Mouse (Mus musculus): Measurements from ENCODE around the gene Hs3st4. TPM values are rescaled to one million over a fixed set of nuclear protein-coding genes. Genes with fewer than 3 reads are reported as not detected.

Hs3st4 gene
- 12.4 and 18.0 TPM in 2 replicates for polyA plus RNA-seq (2015; fragmentation: Nextera tagmentation; extraction: Ambion mirVana)

DNA sequence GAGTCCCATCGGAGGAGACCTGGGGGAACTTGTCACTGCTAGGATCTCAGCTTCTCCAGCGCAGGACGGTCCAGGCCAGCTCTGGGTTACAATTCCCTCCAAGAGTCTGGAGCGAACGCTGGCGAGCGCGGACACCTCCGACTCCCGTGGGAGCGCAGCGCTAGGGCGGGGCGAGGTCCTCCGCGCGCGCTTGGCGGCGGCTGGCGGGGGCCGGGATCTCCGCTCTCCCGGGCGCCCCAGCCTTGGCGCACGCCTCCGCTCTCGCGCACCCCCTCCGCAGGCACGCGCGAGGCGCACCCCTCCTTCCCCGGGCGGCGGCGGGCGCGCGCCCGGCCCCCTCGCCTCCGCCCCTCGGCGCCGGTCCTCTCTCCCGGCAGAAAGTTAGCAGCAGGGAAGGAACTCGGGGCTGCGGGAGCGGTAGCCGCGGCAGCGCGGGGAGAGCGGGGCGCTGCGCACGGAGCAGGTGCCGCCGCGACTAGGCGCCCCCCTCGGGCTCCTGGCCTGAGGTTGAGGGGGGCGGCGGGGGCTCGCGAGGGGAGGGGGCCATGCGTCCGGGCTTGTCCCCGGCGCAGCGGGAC is at the start of gene Hs3st4:
TSS of gene Hs3st4 (plus strand) at position 409 of the 578 bp plus-strand sequence.
- H3K4me2 ChIP-seq (ENCODE audit: low read length): peak within 1 kb of the TSS; percentile 79
- H3K9ac ChIP-seq (replicated peaks; ENCODE audit: low read depth, low read length): peak within 1 kb of the TSS; percentile 60
- WGBS: under 1% methylated on average over 63 of the region's 74 CpGs
- peak within 1 kb of the TSS; percentile 59 for H3K4me3 ChIP-seq (replicated peaks; ENCODE audit: low read length)
- H3K27me3 ChIP-seq (replicated peaks; ENCODE audit: control insufficient read depth, insufficient read depth, low read length): peaks cover 36% of the 10 kb centered on the region
- H3K9me3 ChIP-seq (ENCODE audit: control insufficient read depth, low read length): no peaks in the 10 kb centered on the region
- ATAC-seq: peak; percentile 74
- H3K4me1 ChIP-seq (replicated peaks; ENCODE audit: control insufficient read depth, insufficient read depth, low read length): peaks cover 12% of the 10 kb centered on the region
- H3K36me3 ChIP-seq (ENCODE audit: control insufficient read depth, insufficient read depth): no peaks in the 10 kb centered on the region
- peak within 1 kb of the TSS; percentile 34 for H3K27ac ChIP-seq (ENCODE audit: low read length)

DNA sequence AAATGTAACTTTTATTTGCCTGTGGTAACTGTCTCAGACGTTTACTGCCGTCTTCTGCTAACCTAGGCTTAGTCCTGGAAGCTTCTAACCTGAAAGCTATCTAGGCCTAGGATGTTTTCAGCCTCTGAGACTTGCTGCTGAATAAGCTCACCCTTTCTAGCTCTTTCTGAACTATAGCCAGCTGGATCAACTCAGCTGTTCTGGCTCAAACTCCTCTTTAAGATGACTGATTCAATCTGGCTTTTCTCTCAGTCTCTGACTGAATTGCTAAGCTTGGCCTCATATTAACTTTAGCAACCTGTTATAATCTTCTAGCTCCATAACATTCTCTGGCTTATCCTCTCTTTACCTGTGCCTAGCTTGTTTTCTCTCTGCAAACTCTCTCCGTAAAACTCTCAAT is 35.8 kb upstream of the Hs3st4 start:
- no peak overlapping the region for H3K27ac ChIP-seq (ENCODE audit: low read length)
- no peaks in the 10 kb centered on the region for H3K36me3 ChIP-seq (ENCODE audit: control insufficient read depth, insufficient read depth)
- 61% methylated on average over 3 of the region's 3 CpGs for WGBS
- H3K9ac ChIP-seq (replicated peaks; ENCODE audit: low read depth, low read length): no peak overlapping the region
- no peaks in the 10 kb centered on the region for H3K27me3 ChIP-seq (replicated peaks; ENCODE audit: control insufficient read depth, insufficient read depth, low read length)
- H3K4me3 ChIP-seq (replicated peaks; ENCODE audit: low read length): no peak overlapping the region
- H3K4me2 ChIP-seq (ENCODE audit: low read length): no peak overlapping the region
- no peaks in the 10 kb centered on the region for H3K9me3 ChIP-seq (ENCODE audit: control insufficient read depth, low read length)
- no peak for ATAC-seq
- no peaks in the 10 kb centered on the region for H3K4me1 ChIP-seq (replicated peaks; ENCODE audit: control insufficient read depth, insufficient read depth, low read length)

DNA sequence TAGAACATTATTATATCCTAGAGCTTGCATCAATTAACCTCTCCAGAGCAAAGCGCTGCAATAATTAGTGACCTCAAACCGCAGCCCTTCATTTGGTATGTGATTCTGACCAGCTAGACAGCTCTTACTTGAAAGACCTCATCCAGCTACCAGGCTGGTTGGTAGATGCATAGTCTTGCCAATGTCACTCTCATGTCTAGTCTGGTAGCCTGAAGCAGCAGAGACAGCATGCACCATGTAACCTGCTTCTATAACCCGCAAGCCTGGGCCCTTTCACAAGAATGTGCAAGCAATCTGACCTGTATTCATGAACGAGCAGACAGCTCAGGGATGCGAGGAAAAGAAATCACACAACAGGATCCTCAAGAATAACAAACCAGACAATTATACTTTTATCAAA is 19.6 kb upstream of the Hs3st4 start:
- Histone ChIP-seq H3K27ac (ENCODE audit: low read length) (no peak overlapping the region), H3K27me3 (replicated peaks; ENCODE audit: control insufficient read depth, insufficient read depth, low read length) (no peaks in the 10 kb centered on the region), H3K4me3 (replicated peaks; ENCODE audit: low read length) (no peak overlapping the region), H3K36me3 (ENCODE audit: control insufficient read depth, insufficient read depth) (no peaks in the 10 kb centered on the region), H3K9ac (replicated peaks; ENCODE audit: low read depth, low read length) (no peak overlapping the region), H3K4me1 (replicated peaks; ENCODE audit: control insufficient read depth, insufficient read depth, low read length) (no peaks in the 10 kb centered on the region), H3K9me3 (ENCODE audit: control insufficient read depth, low read length) (no peaks in the 10 kb centered on the region), H3K4me2 (ENCODE audit: low read length) (no peak overlapping the region)
- 80% methylated on average over 5 of the region's 5 CpGs for WGBS
- no peak for ATAC-seq

DNA sequence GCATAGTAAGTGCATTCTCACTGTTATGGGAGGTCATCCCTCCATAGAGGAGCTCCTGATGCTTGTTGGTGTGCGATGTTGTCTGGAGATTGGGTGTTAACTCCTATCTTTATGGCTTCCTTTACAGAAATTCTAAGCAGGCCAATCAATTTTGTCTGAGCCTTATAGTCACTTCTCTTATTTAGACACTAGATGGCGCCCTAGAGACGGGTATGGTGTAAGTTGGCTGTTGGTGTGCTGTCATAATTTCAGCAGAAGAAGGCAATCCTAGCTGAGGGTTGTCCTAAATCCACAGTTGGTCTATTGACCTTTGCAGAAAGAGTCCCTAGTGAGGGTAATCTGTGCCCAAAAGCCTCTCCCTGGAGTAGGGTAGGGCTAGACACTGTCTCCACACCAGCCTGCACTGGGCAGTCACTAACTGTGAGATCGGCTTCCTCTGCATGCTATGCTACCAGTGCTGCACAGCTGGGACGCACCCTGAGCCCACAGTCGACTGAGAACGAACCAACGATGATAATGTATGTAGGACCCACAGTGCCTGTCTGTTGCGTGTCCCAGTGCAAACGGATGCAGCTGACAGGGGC is 18.0 kb upstream of the Hs3st4 start:
- Histone ChIP-seq H3K4me1 (replicated peaks; ENCODE audit: control insufficient read depth, insufficient read depth, low read length) (no peaks in the 10 kb centered on the region), H3K36me3 (ENCODE audit: control insufficient read depth, insufficient read depth) (no peaks in the 10 kb centered on the region), H3K27me3 (replicated peaks; ENCODE audit: control insufficient read depth, insufficient read depth, low read length) (no peaks in the 10 kb centered on the region), H3K9ac (replicated peaks; ENCODE audit: low read depth, low read length) (no peak overlapping the region), H3K4me3 (replicated peaks; ENCODE audit: low read length) (no peak overlapping the region), H3K4me2 (ENCODE audit: low read length) (no peak overlapping the region), H3K9me3 (ENCODE audit: control insufficient read depth, low read length) (no peaks in the 10 kb centered on the region), H3K27ac (ENCODE audit: low read length) (no peak overlapping the region)
- ATAC-seq: no peak
- 52% methylated on average over 10 of the region's 10 CpGs for WGBS

DNA sequence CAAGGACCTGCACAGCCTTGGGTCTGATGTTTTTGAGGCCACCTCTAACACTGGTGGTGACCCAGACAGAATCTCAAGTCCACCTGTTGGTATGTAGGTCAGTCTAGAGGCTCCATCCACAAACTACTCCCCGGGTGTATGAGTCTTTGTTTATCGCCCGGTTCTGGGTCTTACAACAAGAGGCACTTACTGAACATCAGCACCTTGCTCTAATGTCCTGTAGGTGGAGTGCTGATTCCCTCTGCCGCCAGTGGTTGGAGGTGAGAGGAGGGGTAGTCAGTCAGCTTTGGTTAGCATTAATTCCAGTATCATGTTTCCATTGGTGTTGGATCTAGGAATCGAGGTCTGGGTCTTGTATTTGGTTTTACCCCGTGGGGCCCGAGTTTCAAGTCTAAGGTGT is 17.2 kb upstream of the Hs3st4 start:
- Histone ChIP-seq H3K27me3 (replicated peaks; ENCODE audit: control insufficient read depth, insufficient read depth, low read length) (no peaks in the 10 kb centered on the region), H3K9ac (replicated peaks; ENCODE audit: low read depth, low read length) (no peak overlapping the region), H3K4me1 (replicated peaks; ENCODE audit: control insufficient read depth, insufficient read depth, low read length) (no peaks in the 10 kb centered on the region), H3K36me3 (ENCODE audit: control insufficient read depth, insufficient read depth) (no peaks in the 10 kb centered on the region), H3K4me3 (replicated peaks; ENCODE audit: low read length) (no peak overlapping the region), H3K27ac (ENCODE audit: low read length) (no peak overlapping the region), H3K9me3 (ENCODE audit: control insufficient read depth, low read length) (no peaks in the 10 kb centered on the region), H3K4me2 (ENCODE audit: low read length) (no peak overlapping the region)
- WGBS: 68% methylated on average over 7 of the region's 7 CpGs
- ATAC-seq: no peak

DNA sequence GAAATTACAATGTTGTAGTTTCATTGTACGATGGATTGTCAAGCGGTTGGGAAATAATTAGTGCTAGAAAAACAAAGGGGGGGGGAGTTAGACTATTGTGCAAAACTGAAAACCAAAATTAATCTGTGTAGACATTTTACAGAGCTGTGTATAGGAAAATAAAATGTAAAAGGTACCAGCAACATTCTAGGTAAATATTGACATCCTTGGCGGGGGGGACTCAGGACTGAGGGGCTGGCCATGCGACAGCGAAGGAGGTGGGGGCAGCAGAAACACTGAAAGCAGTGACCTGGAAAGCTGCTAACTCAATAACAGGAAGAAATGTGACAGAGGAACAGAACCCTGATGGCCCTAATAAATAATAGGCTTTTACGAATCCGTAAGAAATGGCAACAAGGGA is 7.2 kb upstream of the Hs3st4 start:
- no peaks in the 10 kb centered on the region for H3K36me3 ChIP-seq (ENCODE audit: control insufficient read depth, insufficient read depth)
- no peaks in the 10 kb centered on the region for H3K9me3 ChIP-seq (ENCODE audit: control insufficient read depth, low read length)
- no peak overlapping the region for H3K27ac ChIP-seq (ENCODE audit: low read length)
- peaks cover 2% of the 10 kb centered on the region for H3K27me3 ChIP-seq (replicated peaks; ENCODE audit: control insufficient read depth, insufficient read depth, low read length)
- no peak for ATAC-seq
- no peak overlapping the region for H3K4me3 ChIP-seq (replicated peaks; ENCODE audit: low read length)
- no peak overlapping the region for H3K4me2 ChIP-seq (ENCODE audit: low read length)
- 40% methylated on average over 7 of the region's 7 CpGs for WGBS
- no peak overlapping the region for H3K9ac ChIP-seq (replicated peaks; ENCODE audit: low read depth, low read length)
- no peaks in the 10 kb centered on the region for H3K4me1 ChIP-seq (replicated peaks; ENCODE audit: control insufficient read depth, insufficient read depth, low read length)

DNA sequence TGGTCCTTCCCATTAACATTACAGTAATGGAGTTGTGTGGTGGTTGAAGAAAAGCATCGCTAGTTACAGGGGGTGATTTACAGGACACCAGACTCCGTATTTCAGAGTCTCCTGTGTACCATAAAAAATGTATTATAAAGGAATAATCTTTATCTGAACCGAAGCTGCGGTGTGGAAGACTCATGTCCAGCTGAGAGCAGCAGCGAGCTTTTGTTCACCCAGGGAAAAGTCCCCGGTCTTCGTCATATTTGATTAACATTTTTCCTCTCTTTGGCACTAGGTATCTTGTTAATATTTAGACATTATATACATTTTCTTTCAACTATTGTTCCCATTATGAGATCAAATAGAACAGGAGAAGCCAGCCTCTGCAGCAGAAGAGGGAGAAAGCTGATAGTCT is 1.2 kb upstream of the Hs3st4 start:
- H3K36me3 ChIP-seq (ENCODE audit: control insufficient read depth, insufficient read depth): no peaks in the 10 kb centered on the region
- H3K4me2 ChIP-seq (ENCODE audit: low read length): peak overlapping the region; percentile 79
- no peak overlapping the region for H3K9ac ChIP-seq (replicated peaks; ENCODE audit: low read depth, low read length)
- H3K27ac ChIP-seq (ENCODE audit: low read length): no peak overlapping the region; the same call in 1 of the 2 replicates
- H3K4me1 ChIP-seq (replicated peaks; ENCODE audit: control insufficient read depth, insufficient read depth, low read length): peaks cover 12% of the 10 kb centered on the region
- H3K27me3 ChIP-seq (replicated peaks; ENCODE audit: control insufficient read depth, insufficient read depth, low read length): peaks cover 36% of the 10 kb centered on the region
- 30% methylated on average over 7 of the region's 7 CpGs for WGBS
- H3K9me3 ChIP-seq (ENCODE audit: control insufficient read depth, low read length): no peaks in the 10 kb centered on the region
- H3K4me3 ChIP-seq (replicated peaks; ENCODE audit: low read length): peak overlapping the region; percentile 59
- ATAC-seq: no peak

DNA sequence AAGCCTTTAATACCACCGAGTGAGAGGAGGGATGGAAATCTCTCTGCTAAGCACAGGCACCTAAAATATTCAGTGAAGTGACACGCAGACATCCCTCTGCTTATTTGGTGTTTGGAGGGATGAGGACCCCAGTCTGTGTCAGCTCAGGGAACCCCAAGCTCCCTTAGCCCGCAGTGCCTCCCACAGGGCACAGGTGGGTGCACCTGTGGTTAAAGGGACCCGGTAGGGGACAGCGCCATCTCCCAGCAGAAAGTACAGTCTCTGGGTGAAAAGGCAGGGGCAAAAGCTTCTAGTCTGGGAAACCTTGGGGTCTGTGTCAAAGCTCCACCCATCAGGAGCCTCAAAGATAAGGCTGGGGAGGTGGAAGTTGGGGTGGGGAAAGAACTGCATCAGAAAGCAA is 659 bp upstream of the Hs3st4 start:
- Histone ChIP-seq H3K4me1 (replicated peaks; ENCODE audit: control insufficient read depth, insufficient read depth, low read length) (peaks cover 12% of the 10 kb centered on the region), H3K4me2 (ENCODE audit: low read length) (peak overlapping the region; percentile 79), H3K4me3 (replicated peaks; ENCODE audit: low read length) (peak overlapping the region; percentile 59), H3K9ac (replicated peaks; ENCODE audit: low read depth, low read length) (no peak overlapping the region), H3K27ac (ENCODE audit: low read length) (no peak overlapping the region), H3K27me3 (replicated peaks; ENCODE audit: control insufficient read depth, insufficient read depth, low read length) (peaks cover 36% of the 10 kb centered on the region), H3K9me3 (ENCODE audit: control insufficient read depth, low read length) (no peaks in the 10 kb centered on the region), H3K36me3 (ENCODE audit: control insufficient read depth, insufficient read depth) (no peaks in the 10 kb centered on the region)
- peak; percentile 60; the same call in 1 of the 2 replicates for ATAC-seq
- WGBS: under 1% methylated on average over 5 of the region's 5 CpGs

DNA sequence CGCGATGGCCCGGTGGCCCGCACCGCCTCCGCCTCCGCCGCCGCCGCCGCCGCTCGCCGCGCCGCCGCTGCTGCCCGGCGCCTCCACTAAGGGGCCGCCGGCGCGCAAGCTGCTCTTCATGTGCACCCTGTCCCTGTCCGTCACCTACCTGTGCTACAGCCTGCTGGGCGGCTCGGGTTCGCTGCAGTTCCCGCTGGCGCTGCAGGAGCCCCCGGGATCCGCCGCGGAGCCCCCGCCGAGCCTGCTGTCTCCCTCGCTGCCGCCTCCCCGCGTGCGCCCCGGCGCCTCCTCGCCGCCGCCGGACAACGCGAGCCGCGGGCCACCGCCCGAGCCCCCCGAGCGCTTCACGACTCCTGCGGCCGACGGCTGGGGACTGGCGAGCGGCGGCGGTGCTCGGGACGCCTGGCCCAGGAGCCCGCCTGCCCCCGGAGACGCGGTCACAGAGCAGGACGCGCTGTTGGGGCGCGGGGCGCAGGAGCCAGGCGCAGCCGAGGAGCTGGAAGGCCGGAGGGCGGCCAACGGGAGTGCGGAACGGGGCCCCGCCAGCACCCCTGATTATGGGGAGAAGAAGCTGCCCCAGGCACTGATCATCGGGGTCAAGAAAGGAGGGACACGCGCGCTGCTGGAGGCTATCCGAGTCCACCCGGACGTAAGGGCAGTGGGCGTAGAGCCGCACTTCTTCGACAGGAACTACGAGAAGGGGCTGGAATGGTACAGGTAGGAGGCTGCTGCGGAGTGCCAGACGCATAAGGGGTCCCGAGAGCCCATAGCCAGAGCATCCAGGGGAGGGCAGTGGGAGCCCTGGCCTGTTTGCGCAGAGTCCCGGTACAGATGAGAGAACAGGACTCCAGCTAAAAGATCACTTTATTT is 743 bp downstream of the Hs3st4 start:
- H3K4me2 ChIP-seq (ENCODE audit: low read length): peak overlapping the region; percentile 79
- peak overlapping the region; percentile 34 for H3K27ac ChIP-seq (ENCODE audit: low read length)
- peaks cover 36% of the 10 kb centered on the region for H3K27me3 ChIP-seq (replicated peaks; ENCODE audit: control insufficient read depth, insufficient read depth, low read length)

More for the DNA sequence above, 743 bp downstream of the Hs3st4 start:
- Histone ChIP-seq H3K9me3 (ENCODE audit: control insufficient read depth, low read length) (no peaks in the 10 kb centered on the region), H3K4me3 (replicated peaks; ENCODE audit: low read length) (peak overlapping the region; percentile 59), H3K36me3 (ENCODE audit: control insufficient read depth, insufficient read depth) (no peaks in the 10 kb centered on the region), H3K4me1 (replicated peaks; ENCODE audit: control insufficient read depth, insufficient read depth, low read length) (peaks cover 12% of the 10 kb centered on the region), H3K9ac (replicated peaks; ENCODE audit: low read depth, low read length) (peak overlapping the region; percentile 60)
- peak; percentile 47; the same call in 1 of the 2 replicates for ATAC-seq
- under 1% methylated on average over 73 of the region's 97 CpGs for WGBS

Measured in forebrain, embryonic 16.5 days (tissue).